Mouse (Mus musculus): ENCODE measurements around the gene Cpxm1.
A peak's percentile ranks its signal among the peaks of the same experiment; 100 is the strongest.

Cpxm1 gene

GRCm38 (mm10) chr2:130397186-130397985, at the start of gene Cpxm1:
Cpxm1 (minus strand) TSS chr2:130397574.
- peak; percentile 87 for DNase-seq (ENCODE audit: extremely low spot score)

GRCm38 (mm10) chr2:130442162-130442561, 44.8 kb upstream of the Cpxm1 start:
- no peak for DNase-seq (ENCODE audit: extremely low spot score)

DNA sequence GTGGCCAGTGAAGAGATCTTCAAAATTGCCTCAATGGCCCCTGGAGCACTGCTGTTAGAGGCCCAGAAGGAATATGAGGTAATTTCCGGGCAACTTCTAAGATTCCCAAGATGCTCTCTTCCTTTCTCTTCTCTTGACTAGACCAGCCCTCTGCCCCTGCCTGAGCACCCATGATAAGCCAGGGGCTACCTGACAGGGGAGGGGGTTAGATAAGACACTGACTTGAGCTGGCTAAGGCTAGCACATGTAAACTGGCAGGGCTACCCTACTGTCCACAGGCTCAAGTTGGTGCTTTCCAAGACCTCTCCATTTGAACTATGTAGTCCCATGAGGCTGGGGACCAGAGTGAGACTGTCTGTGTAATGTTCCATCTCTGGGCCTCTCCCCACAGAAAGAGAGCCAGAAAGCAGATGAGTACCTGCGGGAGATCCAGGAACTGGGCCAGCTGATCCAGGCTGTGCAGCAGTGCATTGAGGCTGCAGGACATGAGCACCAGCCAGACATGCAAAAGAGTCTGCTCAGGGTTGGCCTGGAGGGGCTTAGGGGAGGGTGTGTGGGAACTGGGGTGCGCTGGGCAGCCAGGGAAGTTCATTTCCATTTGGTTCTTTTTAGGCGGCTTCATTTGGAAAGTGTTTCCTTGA, 42.6 kb upstream of the Cpxm1 start:
- no peak for DNase-seq (ENCODE audit: extremely low spot score)

DNA sequence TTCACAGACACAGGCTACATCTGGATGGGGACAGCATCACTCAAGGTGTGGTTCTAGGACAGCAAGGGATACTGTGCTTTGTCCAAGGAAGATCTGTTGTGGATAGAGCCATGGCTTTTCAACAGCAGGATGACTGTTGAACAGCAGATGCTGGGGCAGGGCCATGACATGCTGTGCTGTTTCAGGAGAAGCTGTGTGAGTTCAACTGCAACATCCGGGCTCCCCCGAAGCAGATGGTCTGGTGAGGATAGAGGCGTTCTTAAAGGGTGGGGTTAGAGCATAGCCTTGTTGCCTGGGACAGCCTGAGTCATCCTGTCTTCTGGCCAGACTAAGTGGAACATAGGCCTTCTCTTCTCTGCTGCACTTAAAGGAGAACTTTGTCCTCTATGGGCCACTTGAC, 41.5 kb upstream of the Cpxm1 start:
- DNase-seq (ENCODE audit: extremely low spot score): no peak

DNA sequence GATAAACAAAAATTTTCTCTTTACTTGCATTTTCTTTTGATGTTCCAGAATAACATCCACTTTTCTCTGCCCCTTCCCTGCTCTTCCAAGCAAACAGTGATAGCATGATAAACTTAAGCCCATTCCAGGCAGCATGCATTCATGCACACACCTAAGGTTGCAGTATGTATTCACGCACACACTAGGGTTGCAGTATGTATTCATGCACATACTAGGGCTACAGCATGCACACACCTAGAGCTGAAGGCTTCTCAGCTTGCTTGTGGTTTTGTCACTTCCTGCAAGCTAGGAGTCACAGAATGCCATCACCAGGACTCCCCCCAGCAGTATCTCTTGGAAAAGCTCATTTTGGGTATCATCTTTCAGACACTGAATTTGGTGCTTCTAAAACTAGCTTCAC, 39.4 kb upstream of the Cpxm1 start:
- DNase-seq (ENCODE audit: extremely low spot score): no peak

DNA sequence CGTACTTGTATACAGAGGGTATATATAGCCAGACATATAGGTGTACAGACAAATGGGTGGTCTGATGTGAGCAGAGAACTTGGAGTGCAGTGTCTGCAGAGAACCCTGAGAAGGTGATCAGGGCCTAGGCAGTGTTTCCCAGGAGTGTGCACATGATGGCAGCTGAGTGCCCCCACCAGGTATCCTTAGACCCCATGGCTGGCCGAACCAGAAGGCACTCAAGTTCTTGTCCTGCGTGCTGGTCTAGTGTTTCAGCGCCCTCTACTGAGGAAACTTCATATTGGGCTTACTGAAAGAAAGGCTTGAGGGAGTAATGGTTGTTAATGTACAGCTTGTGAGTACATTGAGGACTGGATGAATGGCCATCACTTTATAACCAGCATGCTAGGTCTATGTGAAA, 35.8 kb upstream of the Cpxm1 start:
- DNase-seq (ENCODE audit: extremely low spot score): peak; percentile 55

DNA sequence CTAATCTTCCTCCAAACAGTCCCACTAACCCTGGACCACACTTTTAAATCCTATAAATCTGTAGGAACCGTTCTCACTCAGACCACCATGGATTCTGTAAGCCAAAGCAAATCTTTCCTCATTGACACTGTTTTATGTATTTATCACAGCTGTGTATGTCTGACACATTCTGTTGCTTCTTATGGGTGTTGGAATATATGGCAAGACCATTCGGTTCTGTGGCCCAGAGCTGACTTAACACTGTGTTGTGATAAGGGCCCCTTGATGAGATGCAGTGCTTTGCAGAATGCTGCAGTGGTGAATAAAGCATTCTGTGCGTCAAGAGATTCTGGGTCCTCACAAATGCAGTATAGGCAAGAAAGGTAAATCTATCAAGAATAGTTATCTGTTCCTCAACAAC, 34.8 kb upstream of the Cpxm1 start:
- no peak for DNase-seq (ENCODE audit: extremely low spot score)

GRCm38 (mm10) chr2:130430484-130430883, 33.1 kb upstream of the Cpxm1 start:
- no peak for DNase-seq (ENCODE audit: extremely low spot score)

- no peak for DNase-seq (ENCODE audit: extremely low spot score)
Observed at GRCm38 (mm10) chr2:130429851-130430250, 32.5 kb upstream of the Cpxm1 start.

- no peak for DNase-seq (ENCODE audit: extremely low spot score)
Observed at GRCm38 (mm10) chr2:130425112-130425511, 27.7 kb upstream of the Cpxm1 start.

GRCm38 (mm10) chr2:130424126-130424853, 26.9 kb upstream of the Cpxm1 start, which contains the start of the genes Vps16 and Pced1a:
Vps16 (plus strand) TSS chr2:130424339.
Pced1a (minus strand) TSS chr2:130424701.
- peak; percentile 91 for DNase-seq (ENCODE audit: extremely low spot score)

- DNase-seq (ENCODE audit: extremely low spot score): no peak
Observed at GRCm38 (mm10) chr2:130423397-130424125, 26.2 kb upstream of the Cpxm1 start.

GRCm38 (mm10) chr2:130421781-130422620, 24.6 kb upstream of the Cpxm1 start:
- DNase-seq (ENCODE audit: extremely low spot score): no peak

GRCm38 (mm10) chr2:130414094-130414856, 16.9 kb upstream of the Cpxm1 start:
- no peak for DNase-seq (ENCODE audit: extremely low spot score)

DNA sequence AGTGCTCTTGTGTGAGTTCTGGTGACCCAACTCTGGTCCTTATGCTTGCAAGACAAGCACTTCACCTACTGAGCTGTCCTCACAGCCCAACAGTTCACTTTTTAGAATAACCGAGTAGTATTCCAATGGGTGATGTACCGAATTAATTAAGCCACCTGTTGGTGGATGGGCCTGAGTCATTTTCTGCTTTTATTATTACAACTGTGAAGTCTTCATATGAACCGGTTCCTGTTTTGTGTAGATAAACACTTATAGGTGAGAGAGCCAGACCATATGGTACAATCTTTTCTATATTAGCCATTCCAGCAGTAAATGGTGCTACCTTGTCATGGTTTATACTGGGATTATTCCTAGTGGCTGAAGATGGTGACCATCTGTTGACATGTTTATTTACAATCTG, 15.4 kb upstream of the Cpxm1 start:
- no peak for DNase-seq (ENCODE audit: extremely low spot score)

DNA sequence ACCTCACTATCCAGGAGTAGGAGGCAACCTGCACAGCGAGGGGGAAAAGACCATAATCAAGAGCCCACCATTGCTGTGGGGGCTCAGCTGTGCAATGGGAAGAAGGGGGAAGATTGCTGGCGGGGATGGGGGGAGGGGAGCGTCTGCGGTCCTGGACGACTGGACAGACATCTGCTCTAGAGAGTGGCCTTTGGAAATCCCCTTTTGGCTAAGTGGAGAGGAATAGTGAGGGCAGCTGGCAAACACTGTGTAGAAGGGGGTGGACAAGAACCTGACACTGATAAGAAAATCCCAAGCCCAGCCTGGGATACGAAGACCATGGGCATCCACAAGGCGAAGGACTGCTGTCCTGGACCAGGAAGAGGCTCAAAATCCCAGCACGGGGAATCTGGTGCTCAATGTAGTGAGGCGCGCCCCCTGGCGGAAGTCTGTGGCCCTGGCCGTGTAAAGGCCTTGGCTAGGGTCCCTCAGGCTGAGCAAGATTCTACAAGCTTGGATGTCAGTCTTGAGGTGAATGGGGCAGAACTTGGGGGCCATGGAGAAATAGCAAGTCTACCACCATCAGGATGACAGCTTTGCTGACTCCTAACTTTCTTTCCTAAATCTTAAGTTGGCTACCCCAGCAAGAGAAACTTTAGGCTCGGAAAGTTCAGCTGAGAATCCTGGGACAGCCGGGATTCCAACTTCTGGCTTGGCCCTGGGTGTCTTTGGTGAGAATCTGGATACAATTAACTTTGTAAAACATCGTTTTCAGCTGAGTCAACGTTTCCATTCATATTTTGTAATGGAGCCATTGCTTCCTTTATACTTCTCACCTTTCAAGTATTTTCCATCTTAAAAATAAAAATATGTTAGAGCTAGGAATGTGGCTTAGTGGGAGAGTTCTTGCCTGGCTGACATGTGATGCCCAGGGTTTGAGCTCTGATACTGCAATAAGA, 14.5 kb upstream of the Cpxm1 start:
- DNase-seq (ENCODE audit: extremely low spot score): peak; percentile 82

DNA sequence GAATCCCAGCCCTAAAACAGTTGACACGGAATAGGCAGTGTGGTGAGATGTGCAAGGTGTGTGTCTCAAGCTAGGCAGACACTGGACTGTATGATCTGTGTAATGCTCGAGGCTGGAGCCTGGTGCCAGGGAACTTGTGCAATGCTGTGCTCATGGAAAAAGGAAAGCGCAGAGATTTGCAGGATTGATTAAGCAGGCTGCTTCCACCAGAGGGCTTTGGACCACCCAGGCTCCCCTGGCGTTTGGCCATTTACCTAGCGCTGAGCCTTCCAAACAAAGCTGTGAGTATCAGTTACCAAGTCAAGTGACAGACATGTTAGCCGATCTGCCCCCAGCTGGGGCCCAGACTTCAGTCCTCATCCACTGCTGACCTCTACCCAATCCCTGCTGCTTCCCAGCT, 10.8 kb upstream of the Cpxm1 start:
- peak; percentile 41 for DNase-seq (ENCODE audit: extremely low spot score)

GRCm38 (mm10) chr2:130406178-130406577, 8.8 kb upstream of the Cpxm1 start, which contains the start of gene Tmem239:
Tmem239 (plus strand) TSS chr2:130406478.
- no peak for DNase-seq (ENCODE audit: extremely low spot score)

DNA sequence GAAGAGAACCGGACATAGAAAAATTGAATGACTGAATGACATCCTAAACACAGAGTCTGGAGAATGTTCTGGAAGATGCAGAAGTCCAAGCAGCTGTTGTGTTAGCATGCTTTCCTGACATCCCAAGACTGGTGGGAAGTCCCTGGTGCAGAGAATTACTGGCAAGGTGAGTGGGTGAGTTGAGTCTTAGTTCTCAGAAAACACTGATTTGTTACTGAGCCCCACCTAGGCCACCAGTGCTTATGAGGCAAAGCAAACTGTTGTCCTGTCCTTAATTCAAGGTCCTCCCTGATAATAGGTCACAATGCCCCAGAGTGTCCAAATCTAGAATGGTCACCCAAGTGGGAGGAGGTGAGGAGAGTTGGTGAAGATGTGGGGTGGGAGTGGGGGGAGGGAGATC, 7.6 kb upstream of the Cpxm1 start, which contains the start of the genes Gm28372 and 1700020A23Rik:
TSS of gene Gm28372 (plus strand) at position 301 of the 400 bp plus-strand sequence.
TSS of gene 1700020A23Rik (plus strand) at position 321 of the 400 bp plus-strand sequence.
- no peak for DNase-seq (ENCODE audit: extremely low spot score)

Measured in embryo, embryonic 9.5 days (tissue).